Mouse (Mus musculus) embryonic facial prominence, embryonic 15.5 days (tissue): Measurements from ENCODE around the gene Pusl1. TPM values are rescaled to one million over a fixed set of nuclear protein-coding genes. Genes with fewer than 3 reads are reported as not detected.

Experiments
- ATAC-seq: fragments of 200-750 bp; cut with Nextera tagmentation; 2 replicates; pipeline ENCODE4 v1.8.0; 2017; ENCODE audit warnings: low read depth, moderate TSS enrichment; ENCODE audit not compliant: insufficient number of reproducible peaks, low FRiP score, low TSS enrichment
- H3K27ac ChIP-seq: fragments of 300-500 bp; sonication (generic); replicated peaks from 2 replicates; pipeline ENCODE4 v1.5.1; 2015; ENCODE audit warnings: mild to moderate bottlenecking, inconsistent platforms
- H3K27me3 ChIP-seq: fragments of 300-500 bp; sonication (generic); 2 replicates; pipeline ENCODE4 v1.6.1; 2015; ENCODE audit warnings: inconsistent platforms
- H3K36me3 ChIP-seq: fragments of 300-500 bp; sonication (generic); 2 replicates; pipeline ENCODE4 v1.6.1; 2015; ENCODE audit warnings: mild to moderate bottlenecking, inconsistent platforms
- H3K4me1 ChIP-seq: fragments of 300-500 bp; sonication (generic); 2 replicates; pipeline ENCODE4 v1.6.1; 2015; ENCODE audit warnings: inconsistent platforms
- H3K4me2 ChIP-seq: fragments of 300-500 bp; sonication (generic); replicated peaks from 2 replicates; pipeline ENCODE4 v1.6.1; 2015; ENCODE audit warnings: mild to moderate bottlenecking, inconsistent platforms
- H3K4me3 ChIP-seq: fragments of 300-500 bp; sonication (generic); replicated peaks from 2 replicates; pipeline ENCODE4 v1.5.1; 2015; ENCODE audit warnings: mild to moderate bottlenecking, inconsistent platforms
- H3K9ac ChIP-seq: fragments of 300-500 bp; sonication (generic); 2 replicates; pipeline ENCODE4 v1.6.1; 2015; ENCODE audit warnings: inconsistent platforms
- H3K9me3 ChIP-seq: fragments of 300-500 bp; sonication (generic); replicated peaks from 2 replicates; pipeline ENCODE4 v1.6.1; 2016; ENCODE audit warnings: inconsistent platforms
- WGBS: fragments of 180-500 bp; shearing (Covaris S2); methylation state at CpG from one replicate; pipeline ENCODE4 v1.1.7; 2015; 5-methylcytosine and 5-hydroxymethylcytosine counted together
- polyA plus RNA-seq: library from polyadenylated mRNA; unstranded; fragments of >200 nt; fragmentation: Nextera tagmentation; extraction: Ambion mirVana; gene quantifications from 2 replicates; pipeline ENCODE4 v1.2.1, GENCODE M21; 2015

Pusl1 gene
- polyA plus RNA-seq, 1 experiment from 2014 or later: 62.6 TPM

DNA sequence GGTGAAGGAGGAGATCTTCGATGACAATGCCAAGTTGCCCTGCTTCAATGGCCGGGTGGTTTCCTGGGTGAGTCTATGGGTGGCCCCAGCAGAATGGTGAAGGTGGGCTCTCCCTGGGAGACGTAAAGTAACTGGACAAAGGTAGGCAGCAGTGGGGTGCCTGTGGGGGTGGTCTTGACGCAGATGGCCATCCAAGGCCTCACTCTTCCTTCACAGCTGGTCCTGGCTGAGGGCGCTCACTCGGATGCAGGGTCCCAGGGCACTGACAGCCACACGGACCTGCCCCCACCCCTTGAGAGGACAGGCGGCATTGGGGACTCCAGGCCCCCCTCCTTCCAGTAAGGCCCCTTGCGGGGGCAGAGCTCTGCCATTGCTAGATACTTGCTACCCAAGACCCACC, 38.2 kb downstream of the Pusl1 start:
- Histone ChIP-seq H3K9ac (no peak overlapping the region), H3K36me3 (peaks cover 48% of the 10 kb centered on the region), H3K27ac (no peak overlapping the region), H3K4me2 (no peak overlapping the region), H3K27me3 (no peaks in the 10 kb centered on the region), H3K4me1 (peaks cover 19% of the 10 kb centered on the region), H3K9me3 (no peaks in the 10 kb centered on the region), H3K4me3 (no peak overlapping the region)
- 91% methylated on average over 9 of the region's 9 CpGs for WGBS
- no peak for ATAC-seq

DNA sequence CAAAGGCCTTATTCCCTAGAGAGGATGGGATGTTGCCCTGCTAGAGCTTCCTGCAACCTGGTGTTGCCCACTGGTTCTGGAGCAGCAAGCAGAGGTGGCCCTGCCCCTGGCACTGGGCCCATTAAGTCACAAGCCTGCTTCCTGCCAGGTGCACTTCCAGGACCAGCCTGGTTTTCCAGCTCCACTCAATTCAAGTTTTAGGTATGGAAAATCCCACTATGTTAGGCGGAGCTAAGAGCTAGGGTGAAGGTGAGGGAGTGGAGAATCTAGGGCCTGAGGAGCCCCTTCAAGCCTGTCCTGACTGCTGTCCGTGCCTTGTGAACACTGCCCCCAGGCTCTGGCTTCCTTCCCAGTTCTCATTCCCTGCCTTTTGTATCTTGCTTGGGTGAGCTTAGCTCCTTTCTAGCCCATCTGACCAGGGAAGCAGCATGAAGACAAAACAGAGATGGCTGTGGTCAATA, 39.6 kb downstream of the Pusl1 start:
- no peak for ATAC-seq
- no peak overlapping the region for H3K27ac ChIP-seq
- H3K4me3 ChIP-seq: no peak overlapping the region
- H3K9me3 ChIP-seq: no peaks in the 10 kb centered on the region
- H3K27me3 ChIP-seq: no peaks in the 10 kb centered on the region
- no peak overlapping the region for H3K9ac ChIP-seq
- H3K4me2 ChIP-seq: no peak overlapping the region
- peaks cover 33% of the 10 kb centered on the region for H3K36me3 ChIP-seq
- peaks cover 26% of the 10 kb centered on the region for H3K4me1 ChIP-seq
- 57% methylated on average over 2 of the region's 2 CpGs for WGBS

DNA sequence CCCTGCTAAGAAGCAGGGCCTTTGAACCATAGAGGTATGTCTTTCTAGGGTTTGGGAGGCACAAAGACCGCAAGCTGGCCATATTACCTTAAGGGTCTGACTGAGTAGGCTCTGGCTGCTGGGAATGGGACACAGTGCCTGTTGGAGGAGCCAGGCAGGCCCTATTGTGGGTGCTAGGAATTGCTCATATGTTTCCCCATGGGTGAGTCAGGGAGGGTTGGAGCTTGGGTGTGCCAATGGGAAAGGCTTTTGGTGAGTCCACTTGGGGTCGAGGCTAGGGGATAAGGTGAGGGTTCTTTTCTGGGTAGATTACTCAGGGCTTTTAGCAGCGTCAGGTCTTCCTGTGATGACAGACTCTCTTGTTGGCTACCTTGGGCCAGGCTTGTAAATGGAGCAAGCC, 40.2 kb downstream of the Pusl1 start:
- H3K4me3 ChIP-seq: no peak overlapping the region
- WGBS: 88% methylated on average over 3 of the region's 3 CpGs

DNA sequence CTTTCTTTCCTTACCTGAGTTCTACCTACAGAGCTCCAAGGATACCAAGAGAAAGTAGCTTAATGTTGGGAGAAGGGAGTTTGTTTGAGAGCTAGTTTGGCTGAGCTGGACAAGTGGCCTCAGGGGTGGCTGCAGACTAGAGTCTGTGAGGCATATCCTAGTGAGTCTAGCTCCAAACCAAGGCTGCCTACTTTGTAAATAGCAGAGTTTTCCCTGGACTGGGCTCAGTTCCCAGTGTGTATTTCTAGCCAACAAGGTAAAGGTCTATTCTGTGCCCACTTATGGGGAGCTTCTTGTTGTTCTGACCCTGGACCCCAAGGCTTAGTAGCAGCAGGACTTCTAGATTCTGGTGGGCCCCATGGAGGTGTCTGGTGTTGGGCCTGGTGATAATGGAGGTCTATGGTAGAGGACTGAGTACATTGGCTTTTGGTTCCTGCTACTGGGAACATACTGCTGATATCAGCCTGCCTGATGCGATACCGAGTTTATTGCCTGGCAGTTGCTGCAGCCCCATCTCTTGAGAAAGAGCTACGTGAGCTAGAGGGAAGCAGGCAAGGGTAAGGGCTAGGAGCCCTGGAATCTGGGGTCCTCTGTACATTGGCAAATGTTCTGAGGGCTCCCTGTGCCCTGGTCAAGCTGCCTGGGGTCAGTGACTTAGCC, 41.7 kb downstream of the Pusl1 start:
- Histone ChIP-seq H3K27me3 (no peaks in the 10 kb centered on the region), H3K36me3 (peaks cover 15% of the 10 kb centered on the region), H3K4me3 (no peak overlapping the region), H3K27ac (no peak overlapping the region), H3K9ac (no peak overlapping the region), H3K9me3 (no peaks in the 10 kb centered on the region), H3K4me2 (no peak overlapping the region), H3K4me1 (peaks cover 32% of the 10 kb centered on the region)
- ATAC-seq: no peak
- WGBS: 93% methylated on average over 3 of the region's 3 CpGs

More for the DNA sequence above, 40.2 kb downstream of the Pusl1 start:
- H3K27ac ChIP-seq: no peak overlapping the region
- H3K4me1 ChIP-seq: peaks cover 32% of the 10 kb centered on the region
- no peak overlapping the region for H3K9ac ChIP-seq
- no peaks in the 10 kb centered on the region for H3K9me3 ChIP-seq
- no peak overlapping the region for H3K4me2 ChIP-seq
- H3K27me3 ChIP-seq: no peaks in the 10 kb centered on the region
- ATAC-seq: no peak
- peaks cover 29% of the 10 kb centered on the region for H3K36me3 ChIP-seq

DNA sequence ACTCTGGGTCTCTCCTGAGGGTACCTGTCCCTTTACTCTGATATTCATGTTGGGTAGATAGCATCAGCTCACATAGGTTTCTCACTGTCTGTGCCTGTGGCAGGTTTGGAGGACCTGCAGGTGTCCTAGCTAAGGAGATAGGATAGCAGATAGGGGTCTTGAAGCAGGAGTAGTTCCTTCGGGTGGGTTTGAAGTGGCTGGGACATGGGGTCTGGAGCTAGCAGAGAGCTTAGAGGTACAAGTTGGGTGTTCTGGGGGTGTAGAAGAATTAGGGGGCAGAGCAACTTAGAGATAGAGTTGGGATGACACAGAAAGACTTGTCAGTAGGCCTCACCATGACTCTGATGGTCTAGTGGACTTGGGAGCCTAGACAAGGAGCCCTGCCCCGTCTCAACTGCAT, 42.2 kb downstream of the Pusl1 start:
- no peak overlapping the region for H3K9ac ChIP-seq
- H3K4me3 ChIP-seq: no peak overlapping the region
- H3K27ac ChIP-seq: no peak overlapping the region
- no peaks in the 10 kb centered on the region for H3K9me3 ChIP-seq
- peaks cover 9% of the 10 kb centered on the region for H3K36me3 ChIP-seq
- no peak overlapping the region for H3K4me2 ChIP-seq
- no peak for ATAC-seq
- peaks cover 32% of the 10 kb centered on the region for H3K4me1 ChIP-seq
- whole genome bisulfite sequencing: 87% methylated on average over 2 of the region's 2 CpGs
- H3K27me3 ChIP-seq: no peaks in the 10 kb centered on the region

DNA sequence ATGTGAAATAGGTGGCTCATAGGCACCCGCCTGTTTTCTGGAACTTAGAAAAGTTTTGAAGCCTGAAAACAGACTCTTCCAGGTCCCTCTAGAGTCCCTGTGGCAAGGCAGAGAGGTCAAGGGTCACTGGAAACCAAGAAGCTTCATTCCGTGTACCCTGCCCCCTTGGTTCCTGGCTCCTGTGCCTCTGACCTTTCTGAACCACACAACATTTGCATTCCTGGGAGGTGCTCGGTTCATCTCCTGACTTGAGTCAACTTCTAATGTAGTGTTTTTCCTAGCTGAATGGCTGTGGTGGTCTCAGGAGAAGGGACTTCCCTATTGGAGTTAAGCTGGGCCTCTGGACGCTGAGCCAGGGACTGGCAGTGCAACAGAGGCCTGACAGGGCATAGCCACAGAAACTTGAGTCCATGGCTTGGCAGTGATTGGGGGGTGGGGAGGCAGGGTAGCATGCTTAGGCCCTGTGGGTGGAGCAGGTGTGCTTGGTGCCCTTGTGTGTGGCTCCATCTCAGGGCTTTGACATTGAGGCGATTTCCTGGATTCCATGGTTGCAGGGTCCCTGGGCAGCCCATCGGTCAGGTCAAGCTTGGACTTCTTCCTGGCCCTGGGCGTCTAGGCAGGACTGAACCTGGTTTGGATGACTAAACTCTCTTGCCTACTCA, 43.0 kb downstream of the Pusl1 start:
- Histone ChIP-seq H3K27me3 (no peaks in the 10 kb centered on the region), H3K36me3 (peaks cover 10% of the 10 kb centered on the region), H3K27ac (no peak overlapping the region), H3K4me2 (peak overlapping the region; percentile 93), H3K4me1 (peaks cover 32% of the 10 kb centered on the region), H3K4me3 (peak overlapping the region; percentile 84), H3K9me3 (no peaks in the 10 kb centered on the region), H3K9ac (peak overlapping the region; percentile 84; the same call in 1 of the 2 replicates)
- no peak for ATAC-seq
- WGBS: 58% methylated on average over 7 of the region's 7 CpGs

DNA sequence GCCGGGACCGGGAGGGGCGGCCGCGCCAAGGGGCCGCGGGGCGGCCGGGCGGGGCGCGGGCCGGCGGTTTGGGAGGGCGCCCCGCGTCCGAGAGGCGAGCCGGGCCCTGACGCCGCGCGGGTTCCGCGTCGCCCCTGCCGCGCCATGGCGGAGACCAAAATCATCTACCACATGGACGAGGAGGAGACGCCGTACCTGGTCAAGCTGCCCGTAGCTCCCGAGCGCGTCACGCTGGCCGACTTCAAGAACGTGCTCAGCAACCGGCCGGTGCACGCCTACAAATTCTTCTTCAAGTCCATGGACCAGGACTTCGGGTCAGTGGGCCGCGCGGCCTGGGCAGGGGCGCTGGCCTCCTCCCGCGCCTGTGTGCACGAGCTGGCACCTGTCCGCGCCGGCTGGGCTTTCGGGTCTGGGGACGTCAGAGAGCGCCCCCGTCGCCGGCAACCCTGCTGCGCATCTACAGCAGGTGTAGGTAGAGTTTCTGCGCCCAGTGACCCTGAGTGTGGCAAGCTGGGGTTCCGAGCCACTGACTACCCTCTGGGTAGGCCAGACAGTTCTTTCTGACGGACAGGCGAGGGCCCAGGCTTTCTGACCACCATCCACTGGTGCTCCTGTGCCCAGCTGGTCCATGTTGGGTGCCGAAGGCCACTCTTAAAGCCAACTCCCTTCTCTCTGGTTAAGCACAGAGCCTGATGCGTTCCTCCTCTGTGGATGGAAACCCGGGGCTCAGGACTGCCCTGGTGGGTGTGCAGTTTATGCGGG, 43.8 kb downstream of the Pusl1 start:
- peak; percentile 5; the same call in 1 of the 2 replicates for ATAC-seq

DNA sequence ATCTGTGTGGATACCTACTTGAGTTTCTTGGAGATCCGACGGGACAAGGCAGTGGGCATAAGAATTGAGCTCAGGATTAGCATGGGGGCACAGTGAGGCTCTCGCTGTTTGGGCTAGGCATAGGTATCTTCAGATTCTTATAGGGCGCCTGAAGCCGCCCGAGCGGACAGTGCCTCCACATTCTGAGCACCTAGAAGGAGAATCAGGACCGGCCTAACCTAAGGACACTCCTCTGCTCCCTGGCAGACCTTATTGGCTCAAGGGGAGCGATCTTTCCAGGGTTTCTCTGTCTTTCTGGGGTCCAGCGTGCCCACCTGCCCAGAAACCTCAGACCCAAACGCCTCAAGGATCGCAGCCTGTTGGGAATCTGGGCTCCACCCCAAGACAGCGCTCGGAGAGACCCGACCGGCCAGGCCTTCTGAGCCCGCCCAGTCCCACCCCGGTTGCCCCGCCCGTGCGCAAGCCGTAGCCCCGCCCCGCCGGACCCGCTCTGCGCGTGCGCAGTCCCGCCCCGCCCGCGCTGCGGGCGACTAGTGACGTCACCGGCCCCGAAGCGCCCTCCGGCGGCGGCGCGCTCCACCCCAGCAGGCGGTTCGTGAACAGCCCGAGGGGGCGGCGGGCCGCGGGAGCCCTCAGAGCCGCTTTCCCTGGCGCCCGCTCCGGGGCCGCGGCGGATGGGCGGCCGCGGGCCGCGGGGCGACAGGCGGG, 44.6 kb downstream of the Pusl1 start, which contains the start of gene Dvl1:
Dvl1 (plus strand) TSS at position 532 of the 708 bp plus-strand sequence.
- Histone ChIP-seq H3K27ac (peak within 1 kb of the TSS; percentile 79), H3K9ac (peak within 1 kb of the TSS; percentile 84), H3K36me3 (peaks cover 17% of the 10 kb centered on the region), H3K4me2 (peak within 1 kb of the TSS; percentile 93), H3K4me1 (peaks cover 32% of the 10 kb centered on the region), H3K9me3 (no peaks in the 10 kb centered on the region), H3K27me3 (no peaks in the 10 kb centered on the region), H3K4me3 (peak within 1 kb of the TSS; percentile 84)
- peak; percentile 89 for ATAC-seq
- WGBS: 3% methylated on average over 48 of the region's 65 CpGs

More for the DNA sequence above, 43.8 kb downstream of the Pusl1 start:
- Histone ChIP-seq H3K4me3 (peak overlapping the region; percentile 84), H3K27ac (peak overlapping the region; percentile 48), H3K36me3 (peaks cover 12% of the 10 kb centered on the region), H3K4me1 (peaks cover 32% of the 10 kb centered on the region), H3K4me2 (peak overlapping the region; percentile 93), H3K9ac (peak overlapping the region; percentile 84), H3K27me3 (no peaks in the 10 kb centered on the region), H3K9me3 (no peaks in the 10 kb centered on the region)
- WGBS: 1% methylated on average over 62 of the region's 69 CpGs

DNA sequence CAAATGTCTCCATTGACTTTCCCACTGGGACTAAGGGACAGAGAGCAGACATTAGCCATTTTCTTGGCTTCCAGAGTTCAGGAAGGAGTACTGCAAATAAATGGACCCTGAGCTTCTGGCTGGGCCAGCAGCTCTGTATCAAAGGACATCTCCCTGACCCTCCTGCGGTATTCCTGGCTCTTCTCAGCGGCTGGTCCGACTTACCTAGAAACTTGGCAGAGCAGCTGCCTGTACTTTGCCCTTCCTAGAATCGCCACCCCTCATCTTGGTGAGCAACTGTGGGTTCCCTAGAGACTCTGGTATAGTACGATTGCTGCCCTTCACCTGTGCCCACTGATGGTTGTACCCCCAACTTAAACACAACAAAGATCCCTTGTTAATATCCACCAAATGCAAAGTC, 48.4 kb downstream of the Pusl1 start:
- peaks cover 17% of the 10 kb centered on the region for H3K36me3 ChIP-seq
- no peak overlapping the region for H3K27ac ChIP-seq
- 93% methylated on average over 5 of the region's 5 CpGs for WGBS
- no peak overlapping the region for H3K4me2 ChIP-seq
- ATAC-seq: no peak
- H3K9ac ChIP-seq: no peak overlapping the region
- no peak overlapping the region for H3K4me3 ChIP-seq
- H3K4me1 ChIP-seq: peaks cover 45% of the 10 kb centered on the region
- H3K9me3 ChIP-seq: no peaks in the 10 kb centered on the region
- no peaks in the 10 kb centered on the region for H3K27me3 ChIP-seq

DNA sequence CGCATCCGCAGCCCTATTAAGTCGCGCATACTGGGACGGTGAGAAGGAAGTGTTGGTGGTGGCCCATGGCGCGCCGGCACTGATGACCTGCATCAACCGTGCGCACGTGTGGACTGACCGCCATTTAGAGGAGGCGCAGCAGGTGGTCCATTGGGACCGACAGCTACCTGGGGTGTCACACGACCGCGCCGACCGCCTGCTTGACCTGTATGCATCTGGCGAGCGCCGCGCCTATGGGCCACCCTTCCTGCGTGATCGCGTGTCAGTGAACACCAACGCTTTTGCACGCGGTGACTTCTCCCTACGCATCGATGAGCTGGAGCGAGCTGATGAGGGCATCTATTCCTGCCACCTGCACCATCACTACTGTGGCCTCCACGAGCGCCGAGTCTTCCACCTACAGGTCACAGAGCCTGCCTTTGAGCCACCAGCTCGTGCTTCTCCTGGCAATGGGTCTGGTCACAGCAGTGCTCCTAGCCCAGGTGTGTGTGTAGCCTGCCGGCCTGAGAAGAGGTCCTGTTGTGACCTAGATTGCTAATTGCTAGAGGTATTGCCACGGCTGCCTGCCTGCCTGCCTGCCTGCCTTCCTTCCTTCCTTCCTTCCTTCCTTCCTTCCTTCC, 49.8 kb downstream of the Pusl1 start:
- Histone ChIP-seq H3K9me3 (no peaks in the 10 kb centered on the region), H3K27me3 (no peaks in the 10 kb centered on the region), H3K4me3 (peak overlapping the region; percentile 55), H3K4me1 (peaks cover 49% of the 10 kb centered on the region), H3K4me2 (peak overlapping the region; percentile 91), H3K36me3 (peaks cover 17% of the 10 kb centered on the region), H3K27ac (no peak overlapping the region), H3K9ac (no peak overlapping the region)
- no peak for ATAC-seq
- 41% methylated on average over 38 of the region's 38 CpGs for WGBS
